Mouse (Mus musculus) heart, embryonic 14.5 days (tissue): Measurements from ENCODE around the gene Gm6592. TPM values are rescaled to one million over a fixed set of nuclear protein-coding genes. Genes with fewer than 3 reads are reported as not detected.

Source experiments
- ATAC-seq: fragments of 200-750 bp; cut with Nextera tagmentation; 2 replicates; pipeline ENCODE4 v1.8.0; 2017; ENCODE audit warnings: low read depth, moderate TSS enrichment; ENCODE audit not compliant: insufficient number of reproducible peaks, insufficient read depth, low FRiP score
- H3K27ac ChIP-seq, 2 experiments: fragments of 200-500 bp in 1 of 2; fragments of 300-500 bp in 1 of 2; sonication (generic) in 1 of 2; replicated peaks in 1 of 2; 2 replicates each; pipeline ENCODE4 v1.5.1; 2012 to 2014; ENCODE audit warnings: low read depth in 2 of 2, low read length in 2 of 2, control low read depth in 1 of 2, mild to moderate bottlenecking in 1 of 2, mixed read lengths in 1 of 2; ENCODE audit not compliant: control insufficient read depth in 1 of 2, insufficient read depth in 1 of 2
- H3K27me3 ChIP-seq: fragments of 300-500 bp; sonication (generic); 2 replicates; pipeline ENCODE4 v1.6.1; 2014; ENCODE audit warnings: mild to moderate bottlenecking, low read length, control low read depth; ENCODE audit not compliant: control insufficient read depth, insufficient read depth
- H3K36me3 ChIP-seq: fragments of 300-500 bp; sonication (generic); 2 replicates; pipeline ENCODE4 v1.6.1; 2014; ENCODE audit warnings: mild to moderate bottlenecking, control low read depth, low read length, mixed read lengths; ENCODE audit not compliant: control insufficient read depth, insufficient read depth
- H3K4me1 ChIP-seq, 2 experiments: fragments of 200-500 bp in 1 of 2; fragments of 300-500 bp in 1 of 2; sonication (generic) in 1 of 2; 2 replicates each; pipeline ENCODE4 v1.6.1; 2012 to 2014; ENCODE audit warnings: low read length in 2 of 2, control low read depth in 1 of 2, mixed read lengths in 1 of 2; ENCODE audit not compliant: control insufficient read depth in 2 of 2, insufficient read depth in 2 of 2
- H3K4me2 ChIP-seq: fragments of 300-500 bp; sonication (generic); 2 replicates; pipeline ENCODE4 v1.6.1; 2014; ENCODE audit warnings: mild to moderate bottlenecking, low read length
- H3K4me3 ChIP-seq, 2 experiments: fragments of 200-500 bp in 1 of 2; fragments of 300-500 bp in 1 of 2; sonication (generic) in 1 of 2; 2 replicates each; pipeline ENCODE4 v1.5.1; 2012 to 2014; ENCODE audit warnings: low read length in 2 of 2, mild to moderate bottlenecking in 2 of 2, control low read depth in 1 of 2, low read depth in 1 of 2, moderate library complexity in 1 of 2; ENCODE audit not compliant: control insufficient read depth in 1 of 2, insufficient read depth in 1 of 2
- H3K9ac ChIP-seq: fragments of 300-500 bp; sonication (generic); 2 replicates; pipeline ENCODE4 v1.6.1; 2014; ENCODE audit warnings: mild to moderate bottlenecking, low read length
- H3K9me3 ChIP-seq: fragments of 300-500 bp; sonication (generic); 2 replicates; pipeline ENCODE4 v1.6.1; 2016; ENCODE audit warnings: low read length, control low read depth; ENCODE audit not compliant: control insufficient read depth
- WGBS: fragments of 180-500 bp; shearing (Covaris S2); extraction: QIAGEN DNeasy Blood & Tissue Kit; methylation state at CpG from one replicate; pipeline ENCODE4 v1.1.7; 2014; 5-methylcytosine and 5-hydroxymethylcytosine counted together
- polyA plus RNA-seq: library from polyadenylated mRNA; unstranded; fragments of >200 nt; fragmentation: Nextera tagmentation; extraction: Ambion mirVana; gene quantifications from 2 replicates; pipeline ENCODE4 v1.2.1, GENCODE M21; 2014

The Gm6592 gene
- polyA plus RNA-seq, 1 experiment from 2014 or later: not detected

GRCm38 (mm10) chrX:8892343-8893155 lies 48.8 kb downstream of the Gm6592 start, which contains the start of gene B630019K06Rik:
Gene B630019K06Rik (plus strand): TSS chrX:8892382.
- peak within 1 kb of the TSS; percentile 55 to 76 for H3K4me3 ChIP-seq
- peak within 1 kb of the TSS; percentile 78 for H3K9ac ChIP-seq
- no peaks in the 10 kb centered on the region for H3K9me3 ChIP-seq
- peak; percentile 83 for ATAC-seq
- peak within 1 kb of the TSS; percentile 75 for H3K4me2 ChIP-seq
- no peaks in the 10 kb centered on the region for H3K27me3 ChIP-seq
- WGBS: 12% methylated on average over 89 of the region's 95 CpGs
- peak within 1 kb of the TSS; percentile 69 to 73 for H3K27ac ChIP-seq
- H3K4me1 ChIP-seq: no peaks in the 10 kb centered on the region
- H3K36me3 ChIP-seq: no peaks in the 10 kb centered on the region

DNA sequence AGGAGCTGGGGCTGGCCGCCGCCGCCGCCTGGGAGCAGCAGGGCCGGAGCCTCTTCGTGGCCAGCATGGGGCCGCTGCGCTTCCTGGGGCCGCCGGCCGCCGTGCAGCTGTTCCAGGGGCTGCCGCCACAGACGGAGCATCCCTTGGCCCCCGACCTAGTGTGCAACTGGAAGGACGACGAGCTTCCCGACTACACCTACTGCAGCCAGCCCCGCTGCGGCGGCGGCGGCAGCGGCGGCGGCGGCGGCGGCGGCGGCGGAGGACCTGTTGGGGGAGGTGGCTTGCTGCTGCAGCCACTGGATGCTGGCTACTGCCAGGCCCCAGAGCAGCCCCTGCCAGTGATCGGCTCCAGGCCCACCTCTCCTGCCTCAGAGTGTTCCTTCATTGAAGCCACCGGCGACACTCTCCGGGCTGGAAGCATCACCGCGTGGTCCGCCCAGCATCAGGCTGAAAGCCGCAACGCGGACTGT lies 49.4 kb downstream of the Gm6592 start:
- WGBS: 14% methylated on average over 11 of the region's 42 CpGs
- ATAC-seq: peak; percentile 67; the same call in 1 of the 2 replicates

More for the DNA sequence above, 49.4 kb downstream of the Gm6592 start:
- H3K27ac ChIP-seq: peak overlapping the region; percentile 69 to 73
- H3K36me3 ChIP-seq: no peaks in the 10 kb centered on the region
- H3K27me3 ChIP-seq: no peaks in the 10 kb centered on the region
- H3K4me3 ChIP-seq: peak overlapping the region; percentile 55 to 76
- peak overlapping the region; percentile 78 for H3K9ac ChIP-seq
- no peaks in the 10 kb centered on the region for H3K9me3 ChIP-seq
- H3K4me2 ChIP-seq: peak overlapping the region; percentile 75
- H3K4me1 ChIP-seq: no peaks in the 10 kb centered on the region

Other genes starting within 250 kb of the Gm6592 start
- gene Ssxb8, start 153.2 kb upstream of the Gm6592 start, polyA plus RNA-seq: not detected in 2 replicates
- not detected in 2 replicates for gene Ssx9, start 95.6 kb upstream of the Gm6592 start, polyA plus RNA-seq
- gene Ssxb5, start 40.3 kb upstream of the Gm6592 start, polyA plus RNA-seq: not detected in 2 replicates
- not detected in 2 replicates for gene Gm5751, start 30.3 kb downstream of the Gm6592 start, polyA plus RNA-seq
- 1.7 and 2.3 TPM in 2 replicates for gene B630019K06Rik, start 48.4 kb downstream of the Gm6592 start, polyA plus RNA-seq
- gene Fthl17b, start 119.0 kb downstream of the Gm6592 start, polyA plus RNA-seq: not detected in 2 replicates
- not detected in 2 replicates for gene Fthl17c, start 132.6 kb downstream of the Gm6592 start, polyA plus RNA-seq
- not detected in 2 replicates for gene Fthl17d, start 142.8 kb downstream of the Gm6592 start, polyA plus RNA-seq
- gene Fthl17e, start 189.5 kb downstream of the Gm6592 start, polyA plus RNA-seq: not detected in 2 replicates
- not detected in 2 replicates for gene Fthl17f, start 219.0 kb downstream of the Gm6592 start, polyA plus RNA-seq